14 mouse cellular contexts compared by ENCODE assay signal in the genomic region with DNA sequence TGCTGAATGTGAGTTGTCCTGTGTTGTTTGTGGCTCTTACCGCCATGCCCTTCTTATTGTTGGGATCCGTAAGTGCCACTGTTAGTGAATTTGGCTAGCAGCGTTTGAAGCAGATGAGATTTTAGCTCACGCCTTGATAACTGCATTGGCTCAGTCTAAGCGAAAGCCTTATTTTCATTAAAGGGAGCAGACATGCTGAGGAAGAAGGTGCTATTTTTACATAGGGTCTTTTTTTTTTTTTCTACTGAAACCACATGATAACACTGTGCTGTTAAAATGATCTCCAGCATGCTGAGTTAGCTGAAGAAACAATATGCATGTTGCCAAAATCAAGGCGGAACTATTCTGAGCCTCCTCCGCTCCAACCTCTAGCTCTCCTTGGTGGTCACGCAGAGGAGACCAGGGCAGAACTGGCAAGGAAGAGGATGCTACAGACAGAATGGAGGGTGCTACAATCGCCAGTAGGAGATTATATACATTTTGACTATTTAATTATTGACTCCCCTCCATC.
"Had no signal": no experiment of that assay in that cellular context is flagged by ENCODE, and none has a peak within 500 bp of the region (broad histone marks: within the 10 kb centered on the region; RNA-seq: fewer than 3 reads in every experiment).

No protein-coding gene starts in this region.

- H3K9ac ChIP-seq: kidney, embryonic 15.5 days; limb, embryonic 15.5 days; liver, embryonic 12.5 days; lung, embryonic 14.5 days; midbrain, embryonic 15.5 days; neural tube, embryonic 13.5 days had no signal

- H3K36me3 ChIP-seq: kidney, embryonic 15.5 days; limb, embryonic 15.5 days; liver, embryonic 12.5 days; midbrain, embryonic 15.5 days; neural tube, embryonic 13.5 days had no signal

- ATAC-seq: liver, embryonic 12.5 days; midbrain, embryonic 15.5 days had no signal

- H3K4me2 ChIP-seq: kidney, embryonic 15.5 days; limb, embryonic 15.5 days; liver, embryonic 12.5 days; lung, embryonic 14.5 days; midbrain, embryonic 11.5 days; midbrain, embryonic 15.5 days; neural tube, embryonic 13.5 days had no signal

- H3K4me1 ChIP-seq: kidney, embryonic 15.5 days; limb, embryonic 15.5 days; liver, embryonic 12.5 days; megakaryocyte, embryonic 14.5 days; midbrain, embryonic 15.5 days; neural tube, embryonic 13.5 days had no signal

- H3K27me3 ChIP-seq: kidney, embryonic 15.5 days; limb, embryonic 15.5 days; liver, embryonic 12.5 days; megakaryocyte, embryonic 14.5 days; midbrain, embryonic 15.5 days; neural tube, embryonic 13.5 days had no signal

- H3K9me3 ChIP-seq: kidney, embryonic 15.5 days; limb, embryonic 15.5 days; liver, embryonic 12.5 days; midbrain, embryonic 15.5 days; neural tube, embryonic 13.5 days had no signal

- DNase-seq: kidney, adult 2 months; kidney, postnatal 14 days; lung, embryonic 14.5 days; lung, postnatal 10 days; retina, postnatal 1 day; thymus, postnatal 14 days had no signal

- H3K27ac ChIP-seq: kidney, embryonic 15.5 days; limb, embryonic 15.5 days; liver, embryonic 12.5 days; macrophage; midbrain, embryonic 15.5 days; neural tube, embryonic 13.5 days had no signal

- H3K4me3 ChIP-seq: kidney, embryonic 15.5 days; limb, embryonic 15.5 days; liver, embryonic 12.5 days; megakaryocyte, embryonic 14.5 days; midbrain, embryonic 15.5 days; neural tube, embryonic 13.5 days had no signal
